Mouse (Mus musculus) stomach, postnatal 0 days (tissue): ENCODE measurements at regions not wholly inside any gene's neighbourhood (a gene's known extent, or its start where the extent isn't known, plus 50 kb on each side); places are given as distances from the start of the nearest gene placed in this dataset.
A peak's percentile ranks its signal among the peaks of the same experiment; 100 is the strongest.

ENCODE experiments used
- ATAC-seq: fragments of 200-750 bp; cut with Nextera tagmentation; 2 replicates; pipeline ENCODE4 v1.8.0; 2017; ENCODE audit not compliant: low FRiP score, low TSS enrichment
- DNase-seq: peaks from one replicate; pipeline ENCODE4 v3.0.0-alpha.2; 2016; ENCODE audit warnings: low spot score
- H3K27ac ChIP-seq: fragments of 300-500 bp; sonication (generic); replicated peaks from 2 replicates; pipeline ENCODE4 v1.5.1; 2014; ENCODE audit warnings: mild to moderate bottlenecking, control low read depth
- H3K27me3 ChIP-seq: fragments of 300-500 bp; sonication (generic); 2 replicates; pipeline ENCODE4 v1.6.1; 2014; ENCODE audit warnings: low read length; ENCODE audit not compliant: control insufficient read depth, insufficient read depth
- H3K36me3 ChIP-seq: fragments of 300-500 bp; sonication (generic); 2 replicates; pipeline ENCODE4 v1.6.1; 2014; ENCODE audit warnings: low read length, mixed read lengths; ENCODE audit not compliant: control insufficient read depth, insufficient read depth
- H3K4me1 ChIP-seq: fragments of 300-500 bp; sonication (generic); replicated peaks from 2 replicates; pipeline ENCODE4 v1.6.1; 2014; ENCODE audit warnings: antibody characterized with exemption; ENCODE audit not compliant: control insufficient read depth, insufficient read depth
- H3K4me2 ChIP-seq: fragments of 300-500 bp; sonication (generic); replicated peaks from 2 replicates; pipeline ENCODE4 v1.6.1; 2014; ENCODE audit warnings: low read depth, mild to moderate bottlenecking, control low read depth, moderate library complexity
- H3K4me3 ChIP-seq: fragments of 300-500 bp; sonication (generic); 2 replicates; pipeline ENCODE4 v1.5.1; 2014; ENCODE audit warnings: low read depth, low read length, control low read depth
- H3K9ac ChIP-seq: fragments of 300-500 bp; sonication (generic); 2 replicates; pipeline ENCODE4 v1.6.1; 2014; ENCODE audit warnings: mild to moderate bottlenecking, low read length, control low read depth, mixed read lengths
- H3K9me3 ChIP-seq: fragments of 300-500 bp; sonication (generic); 2 replicates; pipeline ENCODE4 v1.6.1; 2016; ENCODE audit warnings: low read length; ENCODE audit not compliant: control insufficient read depth
- CTCF ChIP-seq: IDR thresholded peaks from 2 replicates; pipeline ENCODE4 v1.5.1; 2016; ENCODE audit warnings: antibody characterized with exemption, low read depth, mild to moderate bottlenecking, moderate library complexity
- EP300 ChIP-seq: optimal IDR thresholded peaks from 2 replicates; pipeline ENCODE3; 2016; ENCODE audit warnings: antibody characterized with exemption
- WGBS: fragments of 180-500 bp; shearing (Covaris S2); extraction: QIAGEN DNeasy Blood & Tissue Kit; methylation state at CpG from one replicate; pipeline ENCODE4 v1.1.7; 2014; 5-methylcytosine and 5-hydroxymethylcytosine counted together

GRCm38 (mm10) chr15:49043035-49043434 is 4841.7 kb upstream of the Gm7489 start:
- Histone ChIP-seq H3K9ac (no peak overlapping the region), H3K9me3 (no peaks in the 10 kb centered on the region), H3K27ac (no peak overlapping the region), H3K4me1 (no peaks in the 10 kb centered on the region), H3K27me3 (no peaks in the 10 kb centered on the region), H3K4me3 (no peak overlapping the region), H3K4me2 (no peak overlapping the region), H3K36me3 (no peaks in the 10 kb centered on the region)
- TF ChIP-seq CTCF (no peak), EP300 (no peak)
- ATAC-seq: no peak
- DNase-seq: no peak
- 50% methylated on average over 2 of the region's 2 CpGs for WGBS

- no peak overlapping the region for H3K4me2 ChIP-seq
- H3K4me3 ChIP-seq: no peak overlapping the region
- H3K27ac ChIP-seq: no peak overlapping the region
- no peak for TF ChIP-seq EP300
- no peak for TF ChIP-seq CTCF
- no peaks in the 10 kb centered on the region for H3K27me3 ChIP-seq
- no peaks in the 10 kb centered on the region for H3K4me1 ChIP-seq
- no peaks in the 10 kb centered on the region for H3K9me3 ChIP-seq
- DNase-seq (no peak), ATAC-seq (no peak)
- no peaks in the 10 kb centered on the region for H3K36me3 ChIP-seq
- WGBS: 68% methylated on average over 1 of the region's 1 CpGs
- no peak overlapping the region for H3K9ac ChIP-seq
Measured at GRCm38 (mm10) chr15:49065069-49065468, 4819.6 kb upstream of the Gm7489 start.

GRCm38 (mm10) chr15:49065875-49066274 is 4818.8 kb upstream of the Gm7489 start:
- Histone ChIP-seq H3K4me2 (no peak overlapping the region), H3K4me3 (no peak overlapping the region), H3K9me3 (no peaks in the 10 kb centered on the region), H3K27me3 (no peaks in the 10 kb centered on the region), H3K27ac (no peak overlapping the region), H3K36me3 (no peaks in the 10 kb centered on the region), H3K9ac (no peak overlapping the region), H3K4me1 (no peaks in the 10 kb centered on the region)
- ATAC-seq: no peak
- TF ChIP-seq EP300 (no peak), CTCF (no peak)
- DNase-seq: peak; percentile 20

- no peaks in the 10 kb centered on the region for H3K36me3 ChIP-seq
- DNase-seq: no peak
Measured at GRCm38 (mm10) chr15:49066367-49066766, 4818.3 kb upstream of the Gm7489 start.

More at GRCm38 (mm10) chr15:49066367-49066766, 4818.3 kb upstream of the Gm7489 start:
- Histone ChIP-seq H3K4me1 (no peaks in the 10 kb centered on the region), H3K9ac (no peak overlapping the region), H3K4me3 (no peak overlapping the region), H3K27ac (no peak overlapping the region), H3K9me3 (no peaks in the 10 kb centered on the region), H3K27me3 (no peaks in the 10 kb centered on the region), H3K4me2 (no peak overlapping the region)
- ATAC-seq: no peak
- TF ChIP-seq EP300 (no peak), CTCF (no peak)
- 22% methylated on average over 2 of the region's 2 CpGs for WGBS
